Mouse (Mus musculus) E14TG2a.4 (cell line): ENCODE data around the gene Rnf26.
"Not testable (repeated sequence)": the region's sequence is repeated elsewhere in the genome, so short reads cannot be mapped to it uniquely, and the experiment has no call there.

ENCODE experiments used
- H3K27me3 ChIP-seq: 2 replicates; pipeline ENCODE4 v1.6.1; 2014; ENCODE audit warnings: low read length, control low read depth; ENCODE audit not compliant: insufficient read depth
- H3K36me3 ChIP-seq: 2 replicates; pipeline ENCODE4 v1.6.1; 2014; ENCODE audit warnings: low read length, control low read depth; ENCODE audit not compliant: insufficient read depth
- H3K4me1 ChIP-seq: replicated peaks from 2 replicates; pipeline ENCODE4 v1.6.1; 2014; ENCODE audit warnings: low read depth, low read length, control low read depth
- H3K4me3 ChIP-seq: replicated peaks from 2 replicates; pipeline ENCODE4 v1.5.1; 2014; ENCODE audit warnings: mild to moderate bottlenecking, low read length
- H3K9me3 ChIP-seq: 2 replicates; pipeline ENCODE4 v1.6.1; 2014; ENCODE audit warnings: low read length, control low read depth
- CTCF ChIP-seq: conservative IDR thresholded peaks from 2 replicates; pipeline ENCODE4 v1.5.1; 2014; ENCODE audit warnings: low read length
- NANOG ChIP-seq: IDR thresholded peaks from 2 replicates; pipeline ENCODE4 v1.6.1; 2014; ENCODE audit warnings: borderline replicate concordance, low read length, mixed read lengths
- POU5F1 ChIP-seq: IDR thresholded peaks from 2 replicates; pipeline ENCODE4 v1.6.1; 2014; ENCODE audit warnings: low read length, borderline replicate concordance

The Rnf26 gene

GRCm38 (mm10) chr9:44115599-44115998 is 2.3 kb upstream of the Rnf26 start:
- Histone ChIP-seq H3K4me3 (no peak overlapping the region), H3K27me3 (no peaks in the 10 kb centered on the region), H3K4me1 (peaks cover 20% of the 10 kb centered on the region), H3K36me3 (peaks cover under 1% of the 10 kb centered on the region), H3K9me3 (no peaks in the 10 kb centered on the region; the same call in 1 of the 2 replicates)
- TF ChIP-seq CTCF (no peak), NANOG (no peak), POU5F1 (no peak)

GRCm38 (mm10) chr9:44114453-44114852 is 1.1 kb upstream of the Rnf26 start:
- peak overlapping the region; percentile 87; the same call in 1 of the 2 replicates for H3K4me3 ChIP-seq
- TF ChIP-seq NANOG = no peak
- no peak for TF ChIP-seq POU5F1
- no peak for TF ChIP-seq CTCF
- H3K4me1 ChIP-seq = peaks cover 32% of the 10 kb centered on the region
- H3K27me3 ChIP-seq = no peaks in the 10 kb centered on the region
- H3K9me3 ChIP-seq = no peaks in the 10 kb centered on the region
- peaks cover 12% of the 10 kb centered on the region for H3K36me3 ChIP-seq

GRCm38 (mm10) chr9:44111909-44112308 is 1.4 kb downstream of the Rnf26 start:
- Histone ChIP-seq H3K4me3 (0 out of 2 replicates have a peak overlapping the region, but pooled peaks have one; percentile 35), H3K4me1 (peaks cover 57% of the 10 kb centered on the region), H3K36me3 (peaks cover 28% of the 10 kb centered on the region)
- H3K9me3 ChIP-seq, H3K27me3 ChIP-seq: not testable (repeated sequence)

- Histone ChIP-seq H3K4me3 (no peak overlapping the region), H3K27me3 (no peaks in the 10 kb centered on the region), H3K4me1 (peaks cover 51% of the 10 kb centered on the region), H3K9me3 (no peaks in the 10 kb centered on the region), H3K36me3 (peaks cover 45% of the 10 kb centered on the region)
- TF ChIP-seq POU5F1 (no peak), CTCF (peak; percentile 84), NANOG (no peak)
These were observed 3.8 kb downstream of the Rnf26 start for GRCm38 (mm10) chr9:44109360-44110095.

- H3K36me3 ChIP-seq = peaks cover 51% of the 10 kb centered on the region
- H3K27me3 ChIP-seq = no peaks in the 10 kb centered on the region
- H3K4me1 ChIP-seq = peaks cover 44% of the 10 kb centered on the region
- TF ChIP-seq POU5F1 (no peak), CTCF (no peak), NANOG (no peak)
- H3K9me3 ChIP-seq = no peaks in the 10 kb centered on the region
- H3K4me3 ChIP-seq = peak overlapping the region; percentile 67
These were observed 4.9 kb downstream of the Rnf26 start for GRCm38 (mm10) chr9:44108269-44109055.

GRCm38 (mm10) chr9:44107557-44108179 is 5.6 kb downstream of the Rnf26 start:
- H3K4me1 ChIP-seq = peaks cover 45% of the 10 kb centered on the region
- peak overlapping the region; percentile 67 for H3K4me3 ChIP-seq
- TF ChIP-seq POU5F1 = no peak
- TF ChIP-seq NANOG = no peak
- peak; percentile 81 for TF ChIP-seq CTCF
- H3K27me3 ChIP-seq = no peaks in the 10 kb centered on the region
- no peaks in the 10 kb centered on the region for H3K9me3 ChIP-seq
- H3K36me3 ChIP-seq = peaks cover 51% of the 10 kb centered on the region

GRCm38 (mm10) chr9:44107110-44107509 is 6.2 kb downstream of the Rnf26 start, which contains the start of gene C1qtnf5:
TSS of gene C1qtnf5 (plus strand) at chr9:44107245.
- no peaks in the 10 kb centered on the region for H3K9me3 ChIP-seq
- TF ChIP-seq NANOG (no peak), POU5F1 (no peak), CTCF (no peak)
- H3K4me1 ChIP-seq = peaks cover 51% of the 10 kb centered on the region
- peaks cover 51% of the 10 kb centered on the region for H3K36me3 ChIP-seq
- H3K4me3 ChIP-seq = peak within 1 kb of the TSS; percentile 67
- H3K27me3 ChIP-seq = no peaks in the 10 kb centered on the region

GRCm38 (mm10) chr9:44106596-44106995 is 6.7 kb downstream of the Rnf26 start:
- Histone ChIP-seq H3K36me3 (peaks cover 51% of the 10 kb centered on the region), H3K4me1 (peaks cover 56% of the 10 kb centered on the region), H3K27me3 (no peaks in the 10 kb centered on the region), H3K4me3 (no peak overlapping the region), H3K9me3 (no peaks in the 10 kb centered on the region)
- TF ChIP-seq NANOG (no peak), CTCF (no peak), POU5F1 (no peak)
